9 mouse cellular contexts compared by ENCODE assay signal in genomic region chr4:46620330-46620729, GRCm38 (mm10). TPM values are rescaled to one million over a fixed set of nuclear protein-coding genes. Genes with fewer than 3 reads are reported as not detected.
A peak's percentile ranks its signal among the peaks of the same experiment; 100 is the strongest.
DNase-seq lines count a peak whose midpoint lies in the region; ATAC-seq and TF ChIP-seq lines count a peak whose summit lies in the region.
"Had no signal": no experiment of that assay in that cellular context is flagged by ENCODE, and none has a peak within 500 bp of the region (broad histone marks: within the 10 kb centered on the region; RNA-seq: fewer than 3 reads in every experiment).

No protein-coding gene starts in this region.

- TF ChIP-seq POLR2A in bone marrow, adult 2 months (IDR thresholded peaks at IDR 0.05; ENCODE audit: borderline replicate concordance, control insufficient read depth, low read depth, low read length): no peak

- 15% methylated on average over 23 of the region's 23 CpGs for WGBS in heart, embryonic 15.5 days
- 63% methylated on average over 23 of the region's 23 CpGs for WGBS in bone marrow, adult 2 months
- WGBS in forebrain, embryonic 14.5 days: 6% methylated on average over 22 of the region's 23 CpGs
- WGBS in liver, embryonic 11.5 days: 15% methylated on average over 23 of the region's 23 CpGs
- WGBS in stomach, embryonic 15.5 days: 19% methylated on average over 23 of the region's 23 CpGs

- H3K36me3 ChIP-seq in heart, embryonic 15.5 days: no peaks in the 10 kb centered on the region
- H3K36me3 ChIP-seq in forebrain, embryonic 14.5 days (ENCODE audit: control insufficient read depth, insufficient read depth, low read length): no peaks in the 10 kb centered on the region
- H3K36me3 ChIP-seq in liver, embryonic 11.5 days (ENCODE audit: control insufficient read depth, insufficient read depth, low read length): no peaks in the 10 kb centered on the region
- no peaks in the 10 kb centered on the region for H3K36me3 ChIP-seq in stomach, embryonic 15.5 days
- H3K36me3 ChIP-seq: lung, embryonic 15.5 days had no signal

- no peak overlapping the region for H3K4me3 ChIP-seq in heart, embryonic 15.5 days
- H3K4me3 ChIP-seq in bone marrow, adult 2 months (replicated peaks; ENCODE audit: control insufficient read depth, low read depth, low read length): no peak overlapping the region
- H3K4me3 ChIP-seq in forebrain, embryonic 14.5 days (ENCODE audit: low read depth, low read length): no peak overlapping the region
- H3K4me3 ChIP-seq in liver, embryonic 11.5 days (ENCODE audit: low read depth, low read length): peak overlapping the region; percentile 35
- no peak overlapping the region for H3K4me3 ChIP-seq in stomach, embryonic 15.5 days (replicated peaks)
- H3K4me3 ChIP-seq: lung, embryonic 15.5 days had no signal

- H3K4me2 ChIP-seq in heart, embryonic 15.5 days: peak overlapping the region; percentile 3; the same call in 1 of the 2 replicates
- H3K4me2 ChIP-seq in forebrain, embryonic 14.5 days (ENCODE audit: low read length): peak overlapping the region; percentile 29; the same call in 1 of the 2 replicates
- H3K4me2 ChIP-seq in liver, embryonic 11.5 days: peak overlapping the region; percentile 61
- H3K4me2 ChIP-seq in stomach, embryonic 15.5 days: peak overlapping the region; percentile 21; the same call in 1 of the 2 replicates
- H3K4me2 ChIP-seq: lung, embryonic 15.5 days had no signal

- H3K4me1 ChIP-seq in heart, embryonic 15.5 days (replicated peaks): peaks cover 9% of the 10 kb centered on the region
- peaks cover 4% of the 10 kb centered on the region for H3K4me1 ChIP-seq in bone marrow, adult 2 months (ENCODE audit: control insufficient read depth, insufficient read depth, low read length)
- no peaks in the 10 kb centered on the region for H3K4me1 ChIP-seq in forebrain, embryonic 14.5 days (ENCODE audit: control insufficient read depth, insufficient read depth, low read length)
- peaks cover 11% of the 10 kb centered on the region; the same call in 1 of the 2 replicates for H3K4me1 ChIP-seq in liver, embryonic 11.5 days (replicated peaks; ENCODE audit: control insufficient read depth, insufficient read depth, low read length)
- H3K4me1 ChIP-seq in stomach, embryonic 15.5 days: no peaks in the 10 kb centered on the region

- no peaks in the 10 kb centered on the region for H3K9me3 ChIP-seq in heart, embryonic 15.5 days (replicated peaks)
- no peaks in the 10 kb centered on the region for H3K9me3 ChIP-seq in forebrain, embryonic 14.5 days (replicated peaks; ENCODE audit: control insufficient read depth, low read length)
- no peaks in the 10 kb centered on the region for H3K9me3 ChIP-seq in liver, embryonic 11.5 days (ENCODE audit: control insufficient read depth, low read length)
- no peaks in the 10 kb centered on the region for H3K9me3 ChIP-seq in stomach, embryonic 15.5 days
- H3K9me3 ChIP-seq: lung, embryonic 15.5 days had no signal

- no peak overlapping the region for H3K9ac ChIP-seq in heart, embryonic 15.5 days
- H3K9ac ChIP-seq in forebrain, embryonic 14.5 days (ENCODE audit: low read length): no peak overlapping the region
- H3K9ac ChIP-seq in liver, embryonic 11.5 days (ENCODE audit: low read depth, low read length): 0 out of 2 replicates have a peak overlapping the region, but pooled peaks have one; percentile 17
- H3K9ac ChIP-seq in stomach, embryonic 15.5 days: no peak overlapping the region
- H3K9ac ChIP-seq: lung, embryonic 15.5 days had no signal

- no peak overlapping the region for H3K27ac ChIP-seq in heart, embryonic 15.5 days
- H3K27ac ChIP-seq in bone marrow, adult 2 months (ENCODE audit: control insufficient read depth, insufficient read depth, low read depth, low read length, poor library complexity): no peak overlapping the region; the same call in 1 of the 2 replicates
- no peak overlapping the region for H3K27ac ChIP-seq in forebrain, embryonic 14.5 days (ENCODE audit: low read depth, low read length)
- H3K27ac ChIP-seq in liver, embryonic 11.5 days (ENCODE audit: low read depth, low read length): no peak overlapping the region
- H3K27ac ChIP-seq in stomach, embryonic 15.5 days: no peak overlapping the region
- H3K27ac ChIP-seq: lung, embryonic 15.5 days had no signal

- no peak for ATAC-seq in heart, embryonic 15.5 days (replicated peaks; ENCODE audit: insufficient number of reproducible peaks, insufficient read depth, low FRiP score, low read depth)
- ATAC-seq in forebrain, embryonic 14.5 days: no peak
- peak; percentile 63 for ATAC-seq in liver, embryonic 11.5 days (replicated peaks; ENCODE audit: low FRiP score)
- ATAC-seq in stomach, embryonic 15.5 days (ENCODE audit: insufficient read depth, low FRiP score, low read depth): no peak

- peak; percentile 20; the same call in 1 of the 2 replicates for TF ChIP-seq CTCF in bone marrow, adult 2 months (IDR thresholded peaks at IDR 0.05; ENCODE audit: control insufficient read depth, insufficient read depth, low read length)

- DNase-seq in heart, adult 18-20 months: no peak
- peak; percentile 32 for DNase-seq in forebrain, embryonic 14.5 days (ENCODE audit: low spot score)
- DNase-seq in liver, embryonic 11.5 days (ENCODE audit: low spot score): peak; percentile 63
- no peak for DNase-seq in T-cell, adult 2 months (ENCODE audit: low spot score)
- DNase-seq in adrenal gland, postnatal 4 days (ENCODE audit: low spot score in 2 of 2): no peak

- H3K27me3 ChIP-seq in heart, embryonic 15.5 days: peaks cover 42% of the 10 kb centered on the region
- no peaks in the 10 kb centered on the region; the same call in 1 of the 2 replicates for H3K27me3 ChIP-seq in forebrain, embryonic 14.5 days (replicated peaks; ENCODE audit: control insufficient read depth, insufficient read depth, low read length)
- peaks cover 3% of the 10 kb centered on the region for H3K27me3 ChIP-seq in liver, embryonic 11.5 days (replicated peaks; ENCODE audit: control insufficient read depth, insufficient read depth, low read length)
- H3K27me3 ChIP-seq in stomach, embryonic 15.5 days (replicated peaks): peaks cover 3% of the 10 kb centered on the region; the same call in 1 of the 2 replicates
- H3K27me3 ChIP-seq: lung, embryonic 15.5 days had no signal

RNA-seq across cellular contexts. Expression of gene Coro2a, which starts 18.3 kb away (rescaled TPM):
- polyA plus RNA-seq in heart, embryonic 15.5 days (2015; fragmentation: Nextera tagmentation; extraction: Ambion mirVana): 0.87 and 6.5 TPM in 2 replicates
- total RNA-seq in heart, adult 18-20 months (2021): 1 to 10 TPM in 1 of 2 experiments, under 1 TPM in 1; 0.32 to 1.0 TPM
- 6.0 and 8.1 TPM in 2 replicates for polyA plus RNA-seq in bone marrow, adult 2 months (2011; ENCODE audit: insufficient read depth, insufficient read length, low replicate concordance, missing spikeins)
- 2.2 and 2.9 TPM in 2 replicates for polyA plus RNA-seq in forebrain, embryonic 14.5 days (2014; fragmentation: Nextera tagmentation; extraction: Ambion mirVana)
- 4.8 and 5.7 TPM in 2 replicates for polyA plus RNA-seq in liver, embryonic 11.5 days (2014; fragmentation: Nextera tagmentation; extraction: Ambion mirVana)
- polyA plus RNA-seq in stomach, embryonic 15.5 days (2015; fragmentation: Nextera tagmentation; extraction: Ambion mirVana): 20.4 and 29.1 TPM in 2 replicates
- total RNA-seq in adrenal gland, postnatal 4 days (2021): 1 to 10 TPM; 5.1 to 7.0 TPM

RNA-seq across cellular contexts. Expression of gene Tbc1d2, which starts 29.7 kb away (rescaled TPM):
- 0.55 and 1.1 TPM in 2 replicates for polyA plus RNA-seq in heart, embryonic 15.5 days (2015; fragmentation: Nextera tagmentation; extraction: Ambion mirVana)
- under 1 TPM; 0.72 to 0.74 TPM for total RNA-seq in heart, adult 18-20 months (2021)
- 2.7 and 4.6 TPM in 2 replicates for polyA plus RNA-seq in bone marrow, adult 2 months (2011; ENCODE audit: insufficient read depth, insufficient read length, low replicate concordance, missing spikeins)
- polyA plus RNA-seq in forebrain, embryonic 14.5 days (2014; fragmentation: Nextera tagmentation; extraction: Ambion mirVana): 0.47 and 0.62 TPM in 2 replicates
- 0.58 and 0.70 TPM in 2 replicates for polyA plus RNA-seq in liver, embryonic 11.5 days (2014; fragmentation: Nextera tagmentation; extraction: Ambion mirVana)
- polyA plus RNA-seq in stomach, embryonic 15.5 days (2015; fragmentation: Nextera tagmentation; extraction: Ambion mirVana): 2.9 and 3.4 TPM in 2 replicates
- total RNA-seq in adrenal gland, postnatal 4 days (2021): 1 to 10 TPM; 2.8 to 3.9 TPM

Comparison
In these comparisons a context has a peak if more than half of its experiments do, and no peak if none do; other contexts are left out.
1. H3K4me2 ChIP-seq: peak in every context shown above with its lines; median percentile 61 in liver, embryonic 11.5 days; 29 in forebrain, embryonic 14.5 days; 21 in stomach, embryonic 15.5 days; 3 in heart, embryonic 15.5 days.
2. DNase-seq: peak in forebrain, embryonic 14.5 days (single experiment) and liver, embryonic 11.5 days (single experiment); none in heart, adult 18-20 months (0 of 2), T-cell, adult 2 months (single experiment) and adrenal gland, postnatal 4 days (0 of 2).